In the genomic region with DNA sequence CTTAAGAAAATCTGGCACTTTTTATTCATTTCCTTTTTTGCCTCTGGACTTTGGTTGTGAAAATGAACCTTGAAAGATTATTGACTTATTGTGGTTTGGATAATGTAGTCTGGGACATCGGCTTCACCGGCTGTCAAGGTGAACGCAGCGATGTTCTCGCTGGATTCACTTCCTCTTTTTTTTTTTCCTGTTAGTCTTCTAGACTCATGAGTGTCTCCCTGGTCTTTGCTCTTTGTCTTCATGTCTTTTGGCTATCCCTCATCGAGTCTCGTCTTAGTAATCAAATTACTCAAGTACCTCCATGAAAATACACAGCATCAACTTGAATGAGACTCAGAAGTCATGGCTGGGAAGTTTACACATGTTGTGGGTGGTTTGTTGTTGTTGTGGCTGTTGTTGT, we compare ENCODE assay signal across 30 mouse cellular contexts. TPM values are rescaled to one million over a fixed set of nuclear protein-coding genes. Genes with fewer than 3 reads are reported as not detected.
DNase-seq lines count a peak whose midpoint lies in the region.
"Had no signal": no experiment of that assay in that cellular context is flagged by ENCODE, and none has a peak within 500 bp of the region (broad histone marks: within the 10 kb centered on the region; RNA-seq: fewer than 3 reads in every experiment).

No protein-coding gene starts in this region.

- H3K27ac ChIP-seq in macrophage: peak overlapping the region; percentile 85
- H3K27ac ChIP-seq: embryonic facial prominence, embryonic 13.5 days; forebrain, embryonic 10.5 days; hindbrain, embryonic 10.5 days; hindbrain, embryonic 15.5 days; lung, embryonic 15.5 days; midbrain, embryonic 10.5 days; midbrain, embryonic 15.5 days; neural tube, embryonic 15.5 days; stomach, postnatal 0 days had no signal

- 22% methylated on average over 7 of the region's 7 CpGs for WGBS in macrophage (ENCODE audit: missing documents)

- DNase-seq in spleen, postnatal 36 days (ENCODE audit: low spot score in 2 of 2): peak; percentile 42 to 45
- no peak for DNase-seq in spleen, adult 18-20 months
- peak; percentile 11 for DNase-seq in MEL-GATA-1-ER (ENCODE audit: extremely low read depth, low read depth)
- DNase-seq in adrenal gland, postnatal 10 days: no peak
- no peak for DNase-seq in heart, adult 9 months (ENCODE audit: low spot score in 2 of 2)
- no peak for DNase-seq in frontal cortex, postnatal 25 days (ENCODE audit: low spot score in 2 of 2)
- DNase-seq: cerebellum, adult 9-10 months; cerebellum, postnatal 36 days; forebrain, postnatal 0 days; gastrocnemius, postnatal 14 days; heart, adult 11 months; kidney, adult 11 months; kidney, postnatal 14 days; layer of hippocampus, adult 9-11 months; lung, postnatal 4 days; right cerebral cortex, adult 18-20 months; right cerebral cortex, postnatal 4 days; thymus, adult 18-20 months; thymus, postnatal 36 days had no signal

- no peaks in the 10 kb centered on the region for H3K36me3 ChIP-seq in macrophage (ENCODE audit: inconsistent target)
- H3K36me3 ChIP-seq: embryonic facial prominence, embryonic 13.5 days; forebrain, embryonic 10.5 days; heart, embryonic 12.5 days; hindbrain, embryonic 10.5 days; hindbrain, embryonic 15.5 days; lung, embryonic 15.5 days; midbrain, embryonic 10.5 days; midbrain, embryonic 15.5 days; neural tube, embryonic 15.5 days had no signal

- H3K79me2 ChIP-seq in macrophage (ENCODE audit: inconsistent target): peaks cover 87% of the 10 kb centered on the region

- no peak overlapping the region for H3K4me3 ChIP-seq in macrophage (ENCODE audit: inconsistent target)
- H3K4me3 ChIP-seq: embryonic facial prominence, embryonic 13.5 days; forebrain, embryonic 10.5 days; heart, embryonic 12.5 days; hindbrain, embryonic 10.5 days; hindbrain, embryonic 15.5 days; lung, embryonic 15.5 days; midbrain, embryonic 10.5 days; midbrain, embryonic 15.5 days; neural tube, embryonic 15.5 days had no signal

RNA-seq across cellular contexts. Expression of gene Alcam, which starts 36.7 kb away (rescaled TPM):
- total RNA-seq in macrophage (2018; cell fraction: chromatin; rRNA removed): 1,000 to 10,000 TPM in 2 of 26 experiments, 100 to 1,000 TPM in 24; 136 to 1,652 (median 442) TPM
- total RNA-seq in macrophage (2018; cell fraction: cytosol; rRNA removed): 100 to 1,000 TPM in 24 of 26 experiments, 10 to 100 TPM in 2; 85.8 to 258 (median 182) TPM
- total RNA-seq in macrophage (2018; cell fraction: nucleus; rRNA removed): 1,000 to 10,000 TPM in 1 of 26 experiments, 100 to 1,000 TPM in 25; 128 to 1,190 (median 364) TPM
- polyA plus RNA-seq in macrophage (2018): 108 to 331 TPM (median 162 TPM) in 3 replicates
- total RNA-seq in adrenal gland, postnatal 10 days (2021): 10 to 100 TPM; 48.8 to 51.4 TPM

Comparison
In these comparisons a context has a peak if more than half of its experiments do, and no peak if none do; other contexts are left out.
1. DNase-seq: peak in spleen, postnatal 36 days (2 of 2) and MEL-GATA-1-ER (single experiment); none in spleen, adult 18-20 months (0 of 2), adrenal gland, postnatal 10 days (single experiment), heart, adult 9 months (0 of 2) and frontal cortex, postnatal 25 days (0 of 2).